ENCODE assay signal across 17 mouse cellular contexts in genomic region chr15:102210816-102211215, GRCm38 (mm10). TPM values are rescaled to one million over a fixed set of nuclear protein-coding genes. Genes with fewer than 3 reads are reported as not detected.
"Had no signal": no experiment of that assay in that cellular context is flagged by ENCODE, and none has a peak within 500 bp of the region (broad histone marks: within the 10 kb centered on the region; RNA-seq: fewer than 3 reads in every experiment).

No protein-coding gene starts in this region.

- ATAC-seq: midbrain, embryonic 16.5 days had no signal

- H3K9ac ChIP-seq: limb, embryonic 13.5 days; liver, embryonic 14.5 days; lung, embryonic 14.5 days; midbrain, embryonic 12.5 days; neural tube, embryonic 13.5 days had no signal

- H3K4me2 ChIP-seq: limb, embryonic 13.5 days; lung, embryonic 14.5 days; midbrain, embryonic 12.5 days; neural tube, embryonic 13.5 days had no signal

- H3K4me3 ChIP-seq: limb, embryonic 13.5 days; midbrain, embryonic 12.5 days; neural tube, embryonic 13.5 days had no signal

- H3K9me3 ChIP-seq: limb, embryonic 13.5 days; midbrain, embryonic 12.5 days; neural tube, embryonic 13.5 days had no signal

- H3K27me3 ChIP-seq: limb, embryonic 13.5 days; midbrain, embryonic 12.5 days; neural tube, embryonic 13.5 days had no signal

- DNase-seq: kidney, adult 11 months; kidney, postnatal 14 days; left cerebral cortex, postnatal 4 days; lung, embryonic 14.5 days; lung, postnatal 10 days; lung, postnatal 4 days; retina, postnatal 1 day; right cerebral cortex, postnatal 25 days; thymus, adult 18-20 months; thymus, postnatal 36 days had no signal

- H3K27ac ChIP-seq: limb, embryonic 13.5 days; liver, embryonic 14.5 days; midbrain, embryonic 12.5 days; neural tube, embryonic 13.5 days had no signal

RNA-seq across cellular contexts. Expression of gene Gm9918, which starts 59.5 kb away (rescaled TPM):
- polyA plus RNA-seq: large intestine, adult 2 months; midbrain, embryonic 16.5 days; small intestine, adult 2 months had no signal
